Comparison of ENCODE assay signal across 27 mouse cellular contexts in genomic region chr4:139064831-139065230, GRCm38 (mm10). TPM values are rescaled to one million over a fixed set of nuclear protein-coding genes. Genes with fewer than 3 reads are reported as not detected.
"Had no signal": no experiment of that assay in that cellular context is flagged by ENCODE, and none has a peak within 500 bp of the region (broad histone marks: within the 10 kb centered on the region; RNA-seq: fewer than 3 reads in every experiment).

No protein-coding gene starts in this region.

- ATAC-seq: forebrain, embryonic 13.5 days; forebrain, embryonic 14.5 days; forebrain, embryonic 15.5 days; forebrain, embryonic 16.5 days; forebrain, postnatal 0 days had no signal

- H3K36me3 ChIP-seq: embryonic facial prominence, embryonic 10.5 days; embryonic facial prominence, embryonic 12.5 days; embryonic facial prominence, embryonic 13.5 days; embryonic facial prominence, embryonic 15.5 days; forebrain, embryonic 10.5 days; forebrain, embryonic 12.5 days; forebrain, embryonic 15.5 days; heart, embryonic 10.5 days had no signal

- DNase-seq: cerebellum, postnatal 10 days; cerebellum, postnatal 14 days; cerebellum, postnatal 25 days; cerebellum, postnatal 36 days; embryo, embryonic 11 days; forebrain, postnatal 0 days; gastrocnemius, adult 2 months; gastrocnemius, postnatal 10 days; gastrocnemius, postnatal 14 days; gastrocnemius, postnatal 25 days; gastrocnemius, postnatal 36 days; heart, adult 11 months; heart, adult 18-20 months; heart, adult 2 months had no signal

- H3K9ac ChIP-seq: embryonic facial prominence, embryonic 12.5 days; embryonic facial prominence, embryonic 13.5 days; embryonic facial prominence, embryonic 15.5 days; forebrain, embryonic 12.5 days; forebrain, embryonic 13.5 days; forebrain, embryonic 15.5 days; forebrain, postnatal 0 days had no signal

- H3K9me3 ChIP-seq: embryonic facial prominence, embryonic 12.5 days; embryonic facial prominence, embryonic 13.5 days; embryonic facial prominence, embryonic 15.5 days; forebrain, embryonic 10.5 days; forebrain, embryonic 12.5 days; forebrain, embryonic 13.5 days; forebrain, embryonic 15.5 days; heart, embryonic 10.5 days had no signal

- H3K27me3 ChIP-seq: embryonic facial prominence, embryonic 12.5 days had no signal

- H3K4me3 ChIP-seq: embryonic facial prominence, embryonic 10.5 days; embryonic facial prominence, embryonic 12.5 days; embryonic facial prominence, embryonic 13.5 days; embryonic facial prominence, embryonic 15.5 days; erythroblast, embryonic 14.5 days; forebrain, embryonic 10.5 days; forebrain, embryonic 12.5 days; forebrain, embryonic 13.5 days; forebrain, embryonic 15.5 days; gastrocnemius, adult 2 months; heart, adult 2 months; heart, embryonic 10.5 days had no signal

- H3K4me2 ChIP-seq: embryonic facial prominence, embryonic 12.5 days; embryonic facial prominence, embryonic 13.5 days; embryonic facial prominence, embryonic 15.5 days; forebrain, embryonic 12.5 days; forebrain, embryonic 13.5 days; forebrain, embryonic 15.5 days had no signal

- H3K27ac ChIP-seq: embryonic facial prominence, embryonic 10.5 days; embryonic facial prominence, embryonic 12.5 days; embryonic facial prominence, embryonic 13.5 days; embryonic facial prominence, embryonic 15.5 days; forebrain, embryonic 10.5 days; forebrain, embryonic 12.5 days; forebrain, embryonic 13.5 days; forebrain, embryonic 15.5 days; gastrocnemius, adult 2 months; heart, adult 2 months; heart, embryonic 10.5 days had no signal

- H3K4me1 ChIP-seq: embryonic facial prominence, embryonic 10.5 days; embryonic facial prominence, embryonic 12.5 days; embryonic facial prominence, embryonic 13.5 days; embryonic facial prominence, embryonic 15.5 days; forebrain, embryonic 12.5 days; forebrain, embryonic 13.5 days; heart, embryonic 10.5 days had no signal

RNA-seq across cellular contexts. Expression of gene Htr6, which starts 10.5 kb away (rescaled TPM):
- polyA plus RNA-seq: embryonic facial prominence, embryonic 14.5 days; erythroblast, embryonic 14.5 days; heart, adult 2 months; heart, embryonic 10.5 days had no signal
